Mouse (Mus musculus): ENCODE data around the gene Spesp1.

The Spesp1 gene

GRCm38 (mm10) chr9:62246380-62246942 lies 35.5 kb downstream of the Spesp1 start:
- DNase-seq (ENCODE audit: extremely low read depth, insufficient read length, low spot score): no peak

- DNase-seq (ENCODE audit: extremely low read depth, insufficient read length, low spot score): no peak
These were observed 36.2 kb downstream of the Spesp1 start for GRCm38 (mm10) chr9:62245612-62246379.

- no peak for DNase-seq (ENCODE audit: extremely low read depth, insufficient read length, low spot score)
These were observed 37.4 kb downstream of the Spesp1 start for GRCm38 (mm10) chr9:62244612-62245010.

- peak; percentile 38 for DNase-seq (ENCODE audit: extremely low read depth, insufficient read length, low spot score)
These were observed 37.9 kb downstream of the Spesp1 start for GRCm38 (mm10) chr9:62243991-62244611.

GRCm38 (mm10) chr9:62240036-62240435 lies 42.0 kb downstream of the Spesp1 start:
- no peak for DNase-seq (ENCODE audit: extremely low read depth, insufficient read length, low spot score)

GRCm38 (mm10) chr9:62237381-62237980 lies 44.5 kb downstream of the Spesp1 start:
- no peak for DNase-seq (ENCODE audit: extremely low read depth, insufficient read length, low spot score)

GRCm38 (mm10) chr9:62235501-62235900 lies 46.5 kb downstream of the Spesp1 start:
- no peak for DNase-seq (ENCODE audit: extremely low read depth, insufficient read length, low spot score)

GRCm38 (mm10) chr9:62232649-62233048 lies 49.4 kb downstream of the Spesp1 start:
- DNase-seq (ENCODE audit: extremely low read depth, insufficient read length, low spot score): no peak

- no peak for DNase-seq (ENCODE audit: extremely low read depth, insufficient read length, low spot score)
These were observed 51.0 kb downstream of the Spesp1 start for GRCm38 (mm10) chr9:62231046-62231445.

- no peak for DNase-seq (ENCODE audit: extremely low read depth, insufficient read length, low spot score)
These were observed 52.0 kb downstream of the Spesp1 start for GRCm38 (mm10) chr9:62229985-62230384.

- no peak for DNase-seq (ENCODE audit: extremely low read depth, insufficient read length, low spot score)
These were observed 59.5 kb downstream of the Spesp1 start for GRCm38 (mm10) chr9:62222481-62222880.

- no peak for DNase-seq (ENCODE audit: extremely low read depth, insufficient read length, low spot score)
These were observed 60.0 kb downstream of the Spesp1 start for GRCm38 (mm10) chr9:62222029-62222428.

Measured in 3134 (cell line).